Mouse (Mus musculus): ENCODE measurements at regions not wholly inside any gene's neighbourhood (a gene's known extent, or its start where the extent isn't known, plus 50 kb on each side); places are given as distances from the start of the nearest gene placed in this dataset.

- DNase-seq (ENCODE audit: low spot score) = no peak
Measured at GRCm38 (mm10) chr19:49375754-49376619, 1170.2 kb downstream of the Sorcs3 start.

GRCm38 (mm10) chr19:49379646-49380045 is 1173.8 kb downstream of the Sorcs3 start:
- peak; percentile 1 for DNase-seq (ENCODE audit: low spot score)

GRCm38 (mm10) chr19:49396257-49396656 is 1190.4 kb downstream of the Sorcs3 start:
- DNase-seq (ENCODE audit: low spot score) = no peak

- DNase-seq (ENCODE audit: low spot score) = no peak
Measured at GRCm38 (mm10) chr19:49415326-49415725, 1209.5 kb downstream of the Sorcs3 start.

GRCm38 (mm10) chr19:49423059-49423900 is 1217.5 kb downstream of the Sorcs3 start:
- peak; percentile 23 for DNase-seq (ENCODE audit: low spot score)

Measured in gastrocnemius, adult 18-20 months (tissue).